Mouse (Mus musculus): ENCODE data around the gene Fkbp14.
A peak's percentile ranks its signal among the peaks of the same experiment; 100 is the strongest.

Gene Fkbp14

DNA sequence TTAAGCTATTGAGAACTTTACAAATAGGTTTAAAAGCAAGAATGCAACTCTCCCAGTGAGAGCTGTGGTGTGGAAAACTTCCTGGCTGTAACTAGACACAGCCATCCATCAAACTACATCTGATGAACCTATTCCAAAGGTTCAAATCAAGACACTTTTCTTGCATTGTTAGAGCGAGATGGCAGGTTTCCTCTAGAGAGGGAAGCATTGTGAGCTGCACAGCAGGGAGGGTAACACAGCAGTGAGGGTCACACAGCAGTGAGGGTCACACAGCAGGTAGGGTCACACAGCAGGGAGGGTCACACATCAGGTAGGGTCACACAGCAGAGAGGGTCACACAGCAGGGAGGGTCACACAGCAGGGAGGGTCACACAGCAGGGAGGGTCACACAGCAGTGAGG lies 8.9 kb downstream of the Fkbp14 start:
- DNase-seq (ENCODE audit: low read depth, low spot score): no peak

DNA sequence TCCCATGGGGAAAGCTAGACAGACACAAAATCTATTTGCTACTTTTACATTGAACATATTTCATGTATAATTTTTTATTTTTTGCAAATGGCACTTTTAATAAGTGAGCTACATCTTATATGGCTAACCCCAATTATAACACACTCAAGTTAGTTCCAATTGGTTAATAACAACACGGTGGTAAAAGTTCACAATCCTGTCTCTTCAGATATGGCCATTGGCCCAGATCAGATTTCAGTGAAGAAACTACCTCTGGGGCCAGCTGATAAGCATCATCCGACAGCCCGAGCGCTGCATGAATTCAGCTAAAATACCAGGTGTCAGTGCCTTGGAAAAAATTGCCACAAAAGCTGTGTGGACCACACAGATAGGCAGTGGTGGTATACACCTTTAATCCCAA lies 9.4 kb downstream of the Fkbp14 start:
- no peak for DNase-seq (ENCODE audit: low read depth, low spot score)

DNA sequence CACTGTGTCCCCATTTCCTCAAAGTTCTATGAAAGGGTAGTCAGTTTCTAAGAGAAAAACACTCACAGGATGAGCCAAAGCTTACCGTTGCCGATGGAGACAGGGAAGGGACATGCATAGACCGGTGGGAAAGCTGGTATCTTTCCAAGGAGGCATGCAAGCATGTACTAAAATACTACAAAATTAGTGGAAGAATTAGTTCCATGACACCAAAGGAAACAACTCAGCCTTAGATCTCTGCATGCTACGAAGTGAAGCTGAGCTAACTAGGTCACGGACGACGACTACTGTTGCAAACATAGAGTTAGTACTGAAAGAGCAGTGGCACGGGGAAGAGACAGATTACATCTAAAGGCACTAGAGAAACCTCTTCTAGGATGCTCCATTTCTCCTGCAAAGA lies 10.2 kb downstream of the Fkbp14 start:
- DNase-seq (ENCODE audit: low read depth, low spot score): no peak

DNA sequence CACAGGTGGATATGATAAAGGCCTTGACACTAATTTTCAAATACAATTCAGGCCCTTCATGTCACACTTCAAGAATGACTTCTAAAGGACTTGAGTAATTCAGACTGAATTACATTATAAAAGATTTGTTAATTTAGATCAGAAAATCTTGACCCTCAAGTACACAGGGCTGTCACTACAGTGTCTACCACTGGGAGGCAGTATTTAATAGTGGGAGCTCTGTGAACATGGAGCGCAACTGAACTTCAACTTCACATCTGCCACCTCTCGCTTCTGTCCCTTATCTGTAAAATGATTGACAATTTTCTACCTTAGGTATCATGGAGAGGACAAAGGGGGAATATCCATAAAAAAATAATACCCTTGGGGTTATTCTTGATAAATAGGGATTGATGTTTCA lies 10.9 kb downstream of the Fkbp14 start:
- peak; percentile 68 for DNase-seq (ENCODE audit: low read depth, low spot score)

DNA sequence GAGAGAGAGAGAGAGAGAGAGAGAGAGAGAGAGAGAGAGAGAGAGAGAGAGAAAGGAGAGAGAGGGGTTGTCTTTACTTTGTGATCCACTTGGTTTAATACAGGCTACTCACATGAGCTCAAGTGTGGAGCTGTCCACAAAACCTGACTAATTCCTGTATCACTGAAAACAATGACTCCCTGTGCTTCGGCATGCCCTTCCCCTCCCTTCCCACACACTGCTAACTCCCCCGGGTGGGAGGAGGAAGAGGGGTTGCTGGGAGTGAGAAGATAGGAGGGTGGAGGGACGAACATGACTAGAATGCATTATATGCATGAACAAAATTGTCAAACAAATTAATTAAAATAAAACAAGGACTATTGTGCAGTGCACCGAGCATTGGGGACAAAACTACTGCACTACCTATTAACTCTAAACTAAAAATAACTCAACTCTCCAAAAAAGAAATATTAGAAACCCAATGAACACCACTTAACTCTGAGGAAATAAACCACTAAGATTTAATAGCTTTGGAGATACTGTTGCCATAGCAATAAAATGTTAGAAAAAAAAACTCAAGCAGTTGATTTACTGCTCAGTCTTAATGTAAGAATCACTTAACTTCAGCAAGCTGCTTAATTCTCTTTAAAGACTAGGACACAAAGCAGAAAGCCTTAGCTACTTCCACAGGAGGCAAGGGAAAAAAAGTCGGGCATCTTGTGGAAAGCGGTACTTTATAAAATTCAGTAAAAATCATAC lies 23.7 kb downstream of the Fkbp14 start:
- no peak for DNase-seq (ENCODE audit: low read depth, low spot score)

DNA sequence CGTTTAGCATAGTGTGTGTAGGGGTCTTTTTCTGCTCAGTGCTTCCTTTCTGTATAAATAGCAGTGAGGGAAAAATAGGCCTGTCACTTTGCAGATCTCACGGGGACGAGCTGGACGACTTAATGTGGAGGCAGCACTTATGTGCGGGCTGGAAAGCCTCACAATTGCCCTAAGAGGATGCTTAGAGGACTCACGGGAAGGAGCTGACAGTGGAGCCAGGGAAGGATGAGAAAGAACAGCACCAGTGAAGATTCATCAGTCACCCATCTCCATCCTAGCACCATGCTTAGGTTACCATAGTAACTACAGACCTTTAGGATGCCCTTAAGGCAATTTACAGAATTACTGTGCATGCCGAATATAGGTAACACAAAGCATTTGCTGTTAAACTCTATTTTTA lies 27.3 kb downstream of the Fkbp14 start:
- no peak for DNase-seq (ENCODE audit: low read depth, low spot score)

DNA sequence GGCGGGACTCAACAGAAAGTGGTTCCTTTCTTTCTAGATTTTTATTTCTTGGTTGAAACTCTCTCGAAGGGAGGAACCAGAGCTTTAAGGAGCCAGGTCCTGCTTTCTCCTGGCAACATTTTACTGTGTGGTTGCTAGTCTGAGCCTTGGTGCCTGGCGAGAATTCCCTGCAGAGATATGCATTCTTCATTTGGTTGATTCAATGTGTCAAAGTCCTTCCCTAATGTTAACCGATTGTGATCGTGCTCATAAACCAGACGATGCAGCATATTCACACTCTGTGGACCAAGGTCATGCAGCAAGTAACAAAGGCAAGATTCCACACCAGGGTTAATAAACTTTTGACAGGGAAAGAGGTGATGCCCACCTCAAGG lies 30.6 kb downstream of the Fkbp14 start:
- no peak for DNase-seq (ENCODE audit: low read depth, low spot score)

DNA sequence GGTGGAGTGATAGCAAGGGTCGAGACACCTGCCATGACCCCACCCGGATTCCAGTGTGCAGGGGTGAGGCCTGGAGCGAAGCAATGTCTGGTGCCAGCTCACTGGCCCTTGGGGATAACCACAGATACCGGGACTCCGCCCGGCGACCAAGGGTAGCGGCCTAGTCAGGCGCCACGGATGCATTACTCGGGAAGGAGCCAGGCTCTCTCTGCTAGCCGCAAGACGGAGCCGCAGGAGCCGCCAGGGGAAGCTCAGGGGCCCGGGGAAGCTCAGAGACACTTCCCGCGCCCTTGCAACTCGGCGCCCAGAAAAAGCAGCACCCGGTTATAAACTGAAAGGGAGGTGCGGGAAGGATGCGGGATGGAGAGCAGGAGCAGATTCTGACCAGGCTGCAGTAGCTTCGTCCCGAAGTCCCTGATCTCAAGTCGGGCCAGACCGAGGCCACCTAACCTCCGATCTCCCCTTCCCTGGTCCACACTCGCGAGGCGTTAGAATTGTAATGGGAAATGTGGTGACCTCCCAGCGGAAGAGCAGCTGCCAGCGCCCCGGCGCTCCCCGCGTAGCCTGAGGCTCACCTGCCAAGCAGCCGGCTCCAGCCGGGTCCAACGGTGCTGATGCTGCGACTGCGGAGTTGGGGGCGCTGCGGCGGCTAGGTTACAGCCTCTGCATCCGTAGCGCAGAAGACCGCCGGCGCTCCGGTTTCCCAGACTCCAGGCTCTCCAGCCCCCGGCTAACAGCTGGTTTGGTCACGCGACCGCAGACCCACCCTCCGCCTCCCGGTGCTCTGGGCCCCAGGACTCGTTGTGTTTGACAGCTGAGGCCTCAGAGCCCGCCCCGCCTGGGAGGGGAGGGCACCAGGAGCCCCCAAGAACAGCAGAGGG lies 31.2 kb downstream of the Fkbp14 start, which contains the start of gene Scrn1:
Gene Scrn1, minus strand, starts transcription at position 825 of the 881 bp plus-strand sequence.
- DNase-seq (ENCODE audit: low read depth, low spot score): no peak

DNA sequence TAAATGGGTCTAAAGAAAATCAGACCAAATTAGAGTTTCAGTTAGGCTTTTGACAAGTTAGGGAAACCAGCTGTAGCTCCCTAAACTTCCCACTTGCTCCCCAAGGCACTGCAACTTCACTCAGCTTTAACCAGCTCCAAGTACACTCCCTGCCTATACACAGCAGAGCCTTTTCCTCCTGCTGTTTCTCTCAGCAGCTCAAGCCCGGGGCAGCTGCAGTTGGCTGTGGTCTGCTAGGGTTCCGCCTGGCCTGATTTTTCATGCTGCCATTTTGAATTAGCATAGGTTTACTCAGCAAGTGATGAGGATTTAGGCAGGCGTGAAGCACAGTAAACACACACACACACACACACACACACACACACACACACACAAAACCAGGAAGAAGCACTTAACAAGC lies 32.1 kb downstream of the Fkbp14 start:
- no peak for DNase-seq (ENCODE audit: low read depth, low spot score)

DNA sequence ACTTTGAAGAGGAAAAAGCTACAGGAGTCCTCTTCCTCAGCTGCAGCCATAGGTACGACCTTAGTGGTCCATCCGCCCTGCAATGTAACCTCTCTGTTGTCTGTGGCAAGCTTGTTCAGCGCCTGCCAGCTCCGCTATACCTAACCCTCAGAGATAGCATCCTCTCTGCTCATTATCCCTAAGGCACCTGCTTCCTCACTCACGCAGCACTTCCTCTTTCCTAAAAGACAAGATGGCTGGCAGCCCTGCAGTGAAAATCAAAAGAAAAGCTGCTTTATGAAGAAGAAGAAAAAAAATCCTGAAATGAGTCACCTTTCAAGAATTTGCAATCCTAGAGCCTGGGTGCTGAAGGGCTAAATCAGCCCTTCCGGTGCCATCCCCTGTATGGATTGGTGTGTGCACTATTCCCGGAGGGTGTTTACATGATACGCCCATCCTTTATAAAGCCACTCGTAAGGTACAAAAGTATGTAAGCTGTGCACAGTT lies 32.6 kb downstream of the Fkbp14 start:
- no peak for DNase-seq (ENCODE audit: low read depth, low spot score)

DNA sequence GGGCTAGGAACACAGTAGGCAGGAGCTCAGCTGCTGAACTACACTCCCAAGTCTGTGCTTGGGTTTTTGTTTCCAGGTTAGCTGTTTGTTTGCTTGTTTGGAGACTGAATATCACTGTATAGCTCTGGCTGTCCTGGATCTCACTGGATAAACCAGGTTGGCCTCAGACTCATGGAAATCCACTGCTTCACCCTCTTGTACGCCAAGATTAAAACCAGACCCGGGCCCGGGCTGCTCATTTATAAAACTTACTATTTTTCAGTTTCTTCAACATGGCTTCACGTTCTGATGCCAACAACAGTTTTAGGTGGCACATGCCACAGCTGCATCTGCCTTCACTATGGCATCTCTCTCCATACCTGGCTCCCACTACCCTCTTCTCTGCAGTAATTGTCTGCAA lies 33.5 kb downstream of the Fkbp14 start:
- DNase-seq (ENCODE audit: low read depth, low spot score): no peak

DNA sequence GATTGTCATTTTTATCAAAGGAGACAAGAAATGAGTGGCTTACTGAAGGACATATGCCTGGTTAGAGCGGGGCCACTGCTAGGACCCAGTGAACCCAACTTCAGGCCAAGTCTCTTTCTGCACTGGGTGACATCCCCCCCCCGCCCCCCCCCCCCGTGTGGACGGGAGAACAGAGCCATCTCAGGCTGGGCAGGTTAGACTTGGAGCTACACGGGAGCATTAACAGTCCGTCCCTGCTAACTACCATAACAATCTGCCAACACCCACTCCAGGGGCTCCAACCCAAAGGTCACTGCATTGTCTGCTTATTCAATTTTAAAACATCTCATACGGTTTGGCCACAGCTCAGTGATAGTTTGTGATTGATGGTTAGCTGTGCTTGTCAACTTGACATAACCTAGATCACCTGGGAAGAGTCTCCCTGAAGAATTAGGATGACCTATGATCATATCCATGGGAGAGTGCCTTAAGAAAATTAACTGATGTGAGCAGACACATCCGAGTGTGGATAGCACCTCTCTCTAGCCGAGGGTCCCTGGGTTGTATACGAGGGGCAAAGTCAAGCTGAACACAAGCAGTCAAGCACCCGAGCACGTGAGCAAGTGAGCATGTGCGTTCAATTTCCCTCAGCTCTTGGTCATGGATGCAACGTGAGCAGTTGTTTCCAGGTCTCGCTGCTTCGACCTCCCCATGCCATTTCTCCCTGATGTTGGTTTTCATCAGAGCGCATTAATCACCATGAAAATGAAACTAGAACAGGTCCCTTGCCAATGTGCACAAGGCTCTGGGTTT lies 34.9 kb downstream of the Fkbp14 start:
- DNase-seq (ENCODE audit: low read depth, low spot score): no peak

DNA sequence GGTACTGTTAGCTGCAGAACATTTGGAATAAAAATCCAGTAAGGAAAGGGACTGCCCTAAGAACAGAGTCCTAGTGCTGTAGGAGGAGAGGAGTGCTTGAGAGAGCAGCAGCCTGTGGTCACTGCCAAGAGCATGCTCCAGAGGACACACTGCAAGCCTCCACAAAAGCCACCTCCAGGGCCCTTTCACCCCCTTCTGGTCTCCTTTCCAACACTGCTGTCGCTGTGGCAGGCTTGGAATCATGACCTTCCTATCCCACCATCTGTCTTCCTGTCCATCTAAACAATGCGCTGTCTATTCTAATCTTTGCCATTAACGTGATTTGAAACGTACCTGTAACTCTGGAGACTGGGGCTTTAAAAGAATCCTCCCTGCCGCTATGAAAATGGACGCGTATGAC lies 38.6 kb downstream of the Fkbp14 start:
- DNase-seq (ENCODE audit: low read depth, low spot score): no peak

DNA sequence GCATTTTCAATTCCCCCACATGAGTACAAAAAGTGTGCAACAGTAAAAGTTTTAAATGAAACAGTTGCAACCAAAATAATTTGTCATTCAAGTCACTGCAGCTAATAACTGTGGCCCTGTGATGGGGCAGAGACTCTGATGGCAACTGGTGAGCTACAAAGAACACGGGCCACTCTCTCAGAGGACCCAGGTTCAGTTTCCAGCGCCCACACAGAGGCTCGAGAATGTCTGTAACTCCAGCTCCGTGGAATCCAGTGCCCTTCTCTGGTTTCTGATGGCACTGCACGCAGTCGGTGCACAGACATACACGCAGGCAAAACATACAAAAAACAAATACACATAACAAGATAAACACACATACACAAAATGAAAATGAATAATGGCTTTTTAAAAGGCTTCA lies 39.4 kb downstream of the Fkbp14 start:
- no peak for DNase-seq (ENCODE audit: low read depth, low spot score)

DNA sequence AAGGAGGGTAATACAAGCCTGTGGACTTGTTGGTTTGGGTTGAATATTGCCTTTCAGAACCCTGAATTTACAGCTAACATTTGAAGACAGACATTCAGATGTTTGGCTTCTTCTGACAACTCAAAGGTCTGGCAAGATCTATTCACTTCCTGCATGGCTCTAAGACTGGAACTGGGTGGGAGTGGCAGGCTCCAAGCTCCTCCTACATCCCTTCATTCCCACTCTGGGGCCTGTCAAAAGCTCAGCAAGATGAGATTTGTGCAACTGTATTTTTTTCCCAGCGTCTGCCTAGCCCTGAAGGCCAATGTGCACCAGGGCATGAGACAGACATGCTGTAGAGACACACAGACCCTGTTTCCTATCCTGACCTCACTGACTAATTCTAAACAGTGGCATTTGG lies 41.3 kb downstream of the Fkbp14 start:
- DNase-seq (ENCODE audit: low read depth, low spot score): no peak

DNA sequence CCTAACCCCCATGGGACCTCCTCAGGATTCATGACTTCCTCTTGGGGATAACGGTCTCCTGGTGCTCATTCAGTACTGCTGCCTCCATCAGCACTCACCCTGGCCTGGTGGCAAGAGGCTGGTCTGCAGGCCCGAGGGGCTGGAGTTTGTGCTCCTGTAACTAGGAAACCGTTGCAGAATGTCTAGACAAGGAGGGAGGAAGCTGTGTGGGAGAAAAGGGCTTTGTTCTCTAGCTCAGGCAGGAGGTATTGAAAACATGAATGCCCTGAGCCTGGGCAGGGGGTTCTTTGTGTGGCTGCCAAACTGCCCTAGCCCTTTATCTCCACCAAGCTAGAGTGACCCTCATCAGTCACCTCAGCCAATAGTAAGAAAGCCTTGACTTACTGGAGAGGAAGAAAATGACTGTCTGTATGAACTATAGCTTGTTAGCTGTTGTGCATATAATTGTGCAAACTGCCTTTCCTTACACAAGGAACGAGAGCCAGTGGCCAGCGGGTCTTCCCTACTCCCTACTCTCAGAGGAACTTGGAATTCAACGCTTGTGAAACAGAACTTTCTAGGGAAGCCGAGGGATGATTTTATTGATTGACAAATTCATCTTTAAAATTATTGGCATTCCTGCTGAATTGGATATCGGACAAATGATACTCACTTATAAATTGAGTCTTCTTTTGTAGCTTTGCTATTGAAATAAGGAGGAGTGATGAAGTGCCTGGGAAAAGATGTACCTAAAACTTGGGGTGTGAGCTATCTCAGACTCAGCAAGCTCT lies 42.6 kb downstream of the Fkbp14 start:
- no peak for DNase-seq (ENCODE audit: low read depth, low spot score)

DNA sequence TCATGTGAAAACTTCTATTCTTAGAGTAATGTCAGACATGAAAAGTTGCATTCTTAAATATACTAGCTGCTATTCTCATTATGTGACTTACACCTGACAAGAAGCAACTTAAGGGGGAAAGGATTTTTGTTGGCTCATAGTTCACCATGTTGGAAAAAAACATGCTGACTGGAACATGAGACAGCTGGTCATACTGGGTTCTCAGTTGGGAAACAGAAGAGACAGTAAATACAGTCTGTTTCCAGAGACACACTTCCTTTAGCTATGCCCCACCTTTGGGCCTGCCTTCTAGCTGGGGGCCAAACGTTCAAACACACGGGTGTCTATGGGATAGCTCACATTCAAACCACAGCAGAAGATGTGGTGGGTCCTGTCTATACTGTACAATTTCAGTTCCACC lies 43.5 kb downstream of the Fkbp14 start:
- no peak for DNase-seq (ENCODE audit: low read depth, low spot score)

DNA sequence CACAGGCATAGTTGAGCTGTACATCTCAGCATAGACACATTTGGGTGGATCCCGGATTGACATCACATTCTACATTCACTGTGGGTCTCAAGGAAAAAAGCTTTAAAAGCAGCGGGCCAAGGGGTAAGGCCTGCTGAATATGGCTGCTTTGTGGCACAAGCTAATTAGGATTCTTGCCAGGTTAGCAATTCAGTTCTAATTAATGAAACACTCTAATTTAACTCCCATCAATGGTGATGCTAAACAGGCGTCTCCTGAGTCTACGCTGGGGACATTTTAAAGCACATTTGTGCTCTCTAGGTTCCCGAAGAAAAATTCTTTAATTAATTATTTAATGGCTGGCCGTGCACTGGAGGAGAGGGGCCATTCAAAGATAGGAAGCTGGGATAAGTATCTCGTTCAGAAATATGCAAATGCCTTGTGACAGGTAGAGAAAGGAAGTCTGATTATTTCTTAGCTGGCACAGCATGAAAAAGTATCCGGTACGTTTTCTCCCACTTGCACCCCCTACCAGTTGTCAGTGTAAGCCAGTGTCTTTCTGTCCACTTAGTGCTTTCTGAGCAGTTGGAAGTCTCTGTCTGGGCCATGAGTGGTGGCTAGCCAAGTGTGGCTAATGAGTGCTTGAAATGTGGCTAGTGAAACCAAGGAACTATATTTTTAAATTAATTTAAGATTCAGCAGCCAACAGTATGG lies 44.2 kb downstream of the Fkbp14 start:
- DNase-seq (ENCODE audit: low read depth, low spot score): no peak

DNA sequence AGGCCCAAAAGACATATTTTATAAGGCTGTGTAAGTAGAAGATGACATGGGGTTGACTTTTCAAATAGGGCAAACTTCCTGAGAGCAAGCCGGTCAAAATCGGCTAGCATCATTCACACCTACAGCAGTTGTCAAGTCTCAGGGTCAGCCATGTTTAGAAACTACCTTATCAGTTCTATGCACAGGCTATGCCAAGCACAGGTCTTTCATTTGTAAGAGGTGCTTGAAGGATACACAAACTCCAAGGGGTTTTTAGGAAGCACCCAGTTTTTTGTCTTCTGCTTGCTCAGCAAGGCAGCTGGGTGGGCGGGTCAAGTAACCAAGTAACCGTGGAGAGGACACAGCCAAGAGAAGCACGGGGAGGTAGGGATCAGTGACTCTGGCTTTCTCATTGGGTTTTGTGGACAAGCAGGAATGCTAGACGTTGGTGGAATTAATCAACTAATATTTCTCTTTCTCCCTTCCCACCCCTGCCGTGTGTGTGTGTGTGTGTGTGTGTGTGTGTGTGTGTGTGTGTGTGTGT lies 46.2 kb downstream of the Fkbp14 start:
- no peak for DNase-seq (ENCODE audit: low read depth, low spot score)

DNA sequence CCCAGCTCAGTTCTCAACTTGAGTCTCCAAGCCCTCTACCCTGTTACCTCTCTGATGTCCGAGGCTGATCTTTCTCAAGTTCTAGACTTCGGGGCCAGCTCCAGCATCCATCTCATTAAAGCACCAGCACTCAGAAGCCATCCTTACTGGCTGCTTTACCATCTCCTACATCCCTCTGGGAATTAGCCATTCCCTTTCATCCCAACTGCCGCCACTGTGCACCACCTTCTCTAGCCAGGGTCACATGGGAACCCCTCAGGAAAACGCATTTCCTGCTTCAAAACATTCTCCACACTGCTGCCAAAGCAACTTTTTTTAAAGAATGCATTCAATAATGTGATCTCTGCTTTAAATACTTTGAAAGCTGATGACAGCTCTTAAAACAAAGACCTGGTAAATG lies 47.8 kb downstream of the Fkbp14 start:
- no peak for DNase-seq (ENCODE audit: low read depth, low spot score)
